Mouse (Mus musculus) CH12.LX (cell line): ENCODE measurements around the gene Dhx58. TPM values are rescaled to one million over a fixed set of nuclear protein-coding genes. Genes with fewer than 3 reads are reported as not detected.

Experiments used
- DNase-seq: peaks from one replicate; pipeline ENCODE4 v3.0.0-alpha.2; 2013; ENCODE audit errors: extremely low read depth
- H3K27ac ChIP-seq: 2 replicates; pipeline ENCODE4 v1.5.1; 2012; ENCODE audit warnings: low read depth, mild to moderate bottlenecking, control low read depth, moderate library complexity; ENCODE audit not compliant: insufficient read depth
- H3K27me3 ChIP-seq: replicated peaks from 2 replicates; pipeline ENCODE3; 2012; ENCODE audit warnings: inconsistent platforms
- H3K36me3 ChIP-seq, 2 experiments: replicated peaks in 1 of 2; 2 replicates each; pipeline versions ENCODE3 to v1.6.1; 2012; ENCODE audit warnings: inconsistent platforms in 1 of 2, low read length in 1 of 2, mild to moderate bottlenecking in 1 of 2, mixed read lengths in 1 of 2, moderate library complexity in 1 of 2; ENCODE audit not compliant: control insufficient read depth in 1 of 2, insufficient read depth in 1 of 2
- H3K4me1 ChIP-seq, 2 experiments: 2 replicates each; pipeline ENCODE4 v1.6.1; 2012; ENCODE audit warnings: inconsistent platforms in 1 of 2, moderate library complexity in 1 of 2; ENCODE audit not compliant: insufficient read depth in 2 of 2, control insufficient read depth in 1 of 2
- H3K4me2 ChIP-seq: 2 replicates; pipeline ENCODE4 v1.6.1; 2012; ENCODE audit warnings: low read depth, mild to moderate bottlenecking, control low read depth; ENCODE audit not compliant: poor library complexity, insufficient read depth, severe bottlenecking
- H3K4me3 ChIP-seq, 3 experiments: fragments of 150-350 bp in 1 of 3; sonication (generic) in 1 of 3; replicated peaks in 1 of 3; 2 replicates each; pipeline versions ENCODE3 to v1.5.1; 2011 to 2012; ENCODE audit warnings: low read depth in 2 of 3, low read length in 2 of 3, mild to moderate bottlenecking in 2 of 3, moderate library complexity in 2 of 3, control low read depth in 1 of 3, improper control_type of control experiment in 1 of 3, inconsistent platforms in 1 of 3, mixed read lengths in 1 of 3; ENCODE audit not compliant: poor library complexity in 1 of 3
- H3K79me2 ChIP-seq: replicated peaks from 2 replicates; pipeline ENCODE4 v1.6.1; 2012; ENCODE audit warnings: mild to moderate bottlenecking, moderate library complexity; ENCODE audit not compliant: control insufficient read depth, poor library complexity, insufficient read depth, severe bottlenecking; ENCODE audit errors: extremely low read depth
- H3K9ac ChIP-seq: 2 replicates; pipeline ENCODE4 v1.6.1; 2012; ENCODE audit warnings: low read depth, mild to moderate bottlenecking, control low read depth, moderate library complexity; ENCODE audit not compliant: insufficient read depth
- H3K9me3 ChIP-seq: replicated peaks from 2 replicates; pipeline ENCODE3; 2012; ENCODE audit warnings: low read length, inconsistent platforms, mixed read lengths
- BHLHE40 ChIP-seq: IDR thresholded peaks from 2 replicates; pipeline ENCODE4 v1.6.1; 2011; ENCODE audit warnings: mild to moderate bottlenecking, low read depth, low read length, improper control_type of control experiment
- E2F4 ChIP-seq: IDR thresholded peaks from 2 replicates; pipeline ENCODE4 v1.6.1; 2011; ENCODE audit warnings: low read depth, low read length, improper control_type of control experiment; ENCODE audit not compliant: insufficient replicate concordance
- ELF1 ChIP-seq: IDR thresholded peaks from 2 replicates; pipeline ENCODE4 v1.6.1; 2014; ENCODE audit warnings: low read depth, mild to moderate bottlenecking, inconsistent platforms, low read length, improper control_type of control experiment
- ETS1 ChIP-seq: conservative IDR thresholded peaks from 2 replicates; pipeline ENCODE4 v1.6.1; 2012; ENCODE audit warnings: low read depth, mild to moderate bottlenecking, inconsistent platforms, low read length, improper control_type of control experiment, moderate library complexity
- GABPA ChIP-seq: IDR thresholded peaks from 2 replicates; pipeline ENCODE4 v1.6.1; 2012; ENCODE audit warnings: low read depth, low read length, improper control_type of control experiment, inconsistent platforms; ENCODE audit not compliant: insufficient replicate concordance
- MAX ChIP-seq: IDR thresholded peaks from 2 replicates; pipeline ENCODE4 v1.6.1; 2011; ENCODE audit warnings: low read length, improper control_type of control experiment
- MAZ ChIP-seq: IDR thresholded peaks from 2 replicates; pipeline ENCODE4 v1.6.1; 2012; ENCODE audit warnings: low read depth, mild to moderate bottlenecking, inconsistent platforms, low read length, improper control_type of control experiment, moderate library complexity
- MEF2A ChIP-seq: IDR thresholded peaks from 2 replicates; pipeline ENCODE4 v1.6.1; 2014; ENCODE audit warnings: low read depth, mild to moderate bottlenecking, inconsistent platforms, low read length, improper control_type of control experiment, borderline replicate concordance
- NELFE ChIP-seq: IDR thresholded peaks from 2 replicates; pipeline ENCODE4 v1.6.1; 2011; ENCODE audit warnings: low read depth, low read length, improper control_type of control experiment
- NRF1 ChIP-seq: IDR thresholded peaks from 2 replicates; pipeline ENCODE4 v1.6.1; 2014; ENCODE audit warnings: low read depth, mild to moderate bottlenecking, inconsistent platforms, low read length, improper control_type of control experiment, moderate library complexity
- RAD21 ChIP-seq: IDR thresholded peaks from 2 replicates; pipeline ENCODE4 v1.6.1; 2011; ENCODE audit warnings: low read depth, mild to moderate bottlenecking, low read length, improper control_type of control experiment, moderate library complexity
- SMC3 ChIP-seq: IDR thresholded peaks from 2 replicates; pipeline ENCODE4 v1.6.1; 2011; ENCODE audit warnings: low read depth, low read length, improper control_type of control experiment
- TCF12 ChIP-seq: IDR thresholded peaks from 2 replicates; pipeline ENCODE4 v1.6.1; 2014; ENCODE audit warnings: low read depth, mild to moderate bottlenecking, inconsistent platforms, low read length, improper control_type of control experiment
- UBTF ChIP-seq: IDR thresholded peaks from 2 replicates; pipeline ENCODE4 v1.6.1; 2012; ENCODE audit warnings: low read depth, mild to moderate bottlenecking, inconsistent platforms, low read length, improper control_type of control experiment, moderate library complexity
- USF1 ChIP-seq: IDR thresholded peaks from 2 replicates; pipeline ENCODE4 v1.6.1; 2014; ENCODE audit warnings: low read depth, mild to moderate bottlenecking, inconsistent platforms, low read length, improper control_type of control experiment
- USF2 ChIP-seq: conservative IDR thresholded peaks from 2 replicates; pipeline ENCODE4 v1.6.1; 2011; ENCODE audit warnings: low read depth, low read length, improper control_type of control experiment
- ZMIZ1 ChIP-seq: IDR thresholded peaks from 2 replicates; pipeline ENCODE4 v1.6.1; 2012; ENCODE audit warnings: low read depth, mild to moderate bottlenecking, inconsistent platforms, low read length, improper control_type of control experiment
- ZNF384 ChIP-seq: IDR thresholded peaks from 2 replicates; pipeline ENCODE4 v1.6.1; 2012; ENCODE audit warnings: low read depth, low read length, improper control_type of control experiment, inconsistent platforms
- dilution Hi-C: fragments of 300-500 bp; cut with MboI; formaldehyde crosslinking; loops from 2 replicates; pipeline ENCODE4 v1.14.3; 2020; ENCODE audit warnings: low sequenced_read_pairs; ENCODE audit not compliant: extremely low pct_unique_long_range_greater_than_20kb, extremely low pct_ligation_motif_present
- in situ Hi-C: fragments of 300-500 bp; cut with MboI; formaldehyde crosslinking; loops from 3 replicates; pipeline ENCODE4 v1.14.3; 2019; ENCODE audit warnings: low sequenced_read_pairs, low pct_ligation_motif_present, low pct_unique_long_range_greater_than_20kb, mixed read lengths
- polyA plus RNA-seq: library from polyadenylated mRNA; unstranded; fragments of >175 nt; gene quantifications from 2 replicates; pipeline ENCODE4 v1.2.1, GENCODE M21; 2012; ENCODE audit warnings: low read depth; ENCODE audit not compliant: insufficient read length
- total RNA-seq, 2 experiments: library from RNA; depleted of rRNA; stranded (reverse); fragments of 300-350 nt in 1 of 2; fragments of >200 nt in 1 of 2; gene quantifications; 2 replicates each; pipeline ENCODE4 v1.2.3; 2012 to 2014

Gene Dhx58
- total and polyA plus RNA-seq, 3 experiments: 6.3 to 15.7 (median 6.4) TPM

GRCm38 (mm10) chr11:100659806-100660205, 44.3 kb downstream of the Dhx58 start:
- DNase-seq: no peak
- H3K36me3 ChIP-seq: no peaks in the 10 kb centered on the region
- no peaks in the 10 kb centered on the region; a peak in 1 of 4 replicates for H3K4me1 ChIP-seq
- H3K27me3 ChIP-seq: peaks cover under 1% of the 10 kb centered on the region
- H3K4me3 ChIP-seq: no peak overlapping the region
- no peak overlapping the region for H3K9ac ChIP-seq
- H3K9me3 ChIP-seq: no peaks in the 10 kb centered on the region
- no peak overlapping the region for H3K4me2 ChIP-seq
- no peak for TF ChIP-seq RAD21
- no peak for TF ChIP-seq SMC3
- no peak for TF ChIP-seq UBTF
- TF ChIP-seq USF1: no peak
- TF ChIP-seq USF2: no peak
- no peak for TF ChIP-seq ELF1
- no peak for TF ChIP-seq NELFE
- no peak for TF ChIP-seq E2F4
- no peak for TF ChIP-seq MAX
- TF ChIP-seq MAZ: no peak
- TF ChIP-seq NRF1: no peak
- TF ChIP-seq MEF2A: no peak
- no peak overlapping the region for H3K27ac ChIP-seq
- in situ Hi-C loops (no loop called here), dilution Hi-C loops (no loop called here)
- H3K79me2 ChIP-seq: no peaks in the 10 kb centered on the region

DNA sequence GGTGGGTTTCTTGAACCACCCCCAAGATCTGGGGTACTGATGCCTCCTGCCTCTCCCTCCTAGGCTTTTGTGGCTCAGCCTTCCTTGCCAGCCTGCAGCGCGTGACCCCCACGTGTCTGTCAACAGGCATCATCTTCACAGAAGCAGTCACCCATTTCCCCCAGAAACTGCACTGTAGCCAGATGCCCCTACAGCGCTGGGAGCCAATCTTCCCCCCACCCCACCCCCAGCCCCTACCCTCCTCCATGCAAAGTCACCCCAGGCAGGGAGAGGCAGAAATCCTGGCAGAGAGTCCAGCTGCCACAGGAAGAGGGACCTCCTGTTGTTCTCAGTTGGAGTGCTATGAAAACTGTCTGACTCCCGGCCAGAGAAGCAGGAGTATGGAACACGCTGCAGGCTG, 47.6 kb downstream of the Dhx58 start:
- TF ChIP-seq ZMIZ1 (no peak), GABPA (no peak), NRF1 (no peak), USF2 (no peak), ZNF384 (no peak), BHLHE40 (no peak), MAX (no peak), NELFE (no peak), ETS1 (no peak), TCF12 (no peak)
- no peak overlapping the region for H3K4me3 ChIP-seq
- dilution Hi-C loops: no loop called here

More for the DNA sequence above, 47.6 kb downstream of the Dhx58 start:
- Histone ChIP-seq H3K27ac (no peak overlapping the region), H3K79me2 (no peaks in the 10 kb centered on the region), H3K9ac (no peak overlapping the region), H3K36me3 (no peaks in the 10 kb centered on the region), H3K4me1 (no peaks in the 10 kb centered on the region; a peak in 1 of 4 replicates), H3K27me3 (peaks cover 27% of the 10 kb centered on the region), H3K9me3 (no peaks in the 10 kb centered on the region), H3K4me2 (no peak overlapping the region)
- DNase-seq: no peak
- in situ Hi-C loops: no loop called here
